Mouse (Mus musculus): ENCODE results near the gene Tor1aip1. TPM values are rescaled to one million over a fixed set of nuclear protein-coding genes. Genes with fewer than 3 reads are reported as not detected.
"Not testable (repeated sequence)": the region's sequence is repeated elsewhere in the genome, so short reads cannot be mapped to it uniquely, and the experiment has no call there.

The Tor1aip1 gene
- total RNA-seq (2021), result 10 to 100 TPM; 87.1 to 94.0 TPM
- long read RNA-seq, experiment 1, full-length matches to known transcripts, result 5 of 9 reads
- long read RNA-seq, experiment 1, partial matches to known transcripts, result 0 of 9 reads
- long read RNA-seq, experiment 1, other reads (novel, unspliced or antisense), result 4 of 9 reads
- long read RNA-seq, experiment 2, partial matches to known transcripts, result 0 of 4 reads
- long read RNA-seq, experiment 2, other reads (novel, unspliced or antisense), result 4 of 4 reads

DNA sequence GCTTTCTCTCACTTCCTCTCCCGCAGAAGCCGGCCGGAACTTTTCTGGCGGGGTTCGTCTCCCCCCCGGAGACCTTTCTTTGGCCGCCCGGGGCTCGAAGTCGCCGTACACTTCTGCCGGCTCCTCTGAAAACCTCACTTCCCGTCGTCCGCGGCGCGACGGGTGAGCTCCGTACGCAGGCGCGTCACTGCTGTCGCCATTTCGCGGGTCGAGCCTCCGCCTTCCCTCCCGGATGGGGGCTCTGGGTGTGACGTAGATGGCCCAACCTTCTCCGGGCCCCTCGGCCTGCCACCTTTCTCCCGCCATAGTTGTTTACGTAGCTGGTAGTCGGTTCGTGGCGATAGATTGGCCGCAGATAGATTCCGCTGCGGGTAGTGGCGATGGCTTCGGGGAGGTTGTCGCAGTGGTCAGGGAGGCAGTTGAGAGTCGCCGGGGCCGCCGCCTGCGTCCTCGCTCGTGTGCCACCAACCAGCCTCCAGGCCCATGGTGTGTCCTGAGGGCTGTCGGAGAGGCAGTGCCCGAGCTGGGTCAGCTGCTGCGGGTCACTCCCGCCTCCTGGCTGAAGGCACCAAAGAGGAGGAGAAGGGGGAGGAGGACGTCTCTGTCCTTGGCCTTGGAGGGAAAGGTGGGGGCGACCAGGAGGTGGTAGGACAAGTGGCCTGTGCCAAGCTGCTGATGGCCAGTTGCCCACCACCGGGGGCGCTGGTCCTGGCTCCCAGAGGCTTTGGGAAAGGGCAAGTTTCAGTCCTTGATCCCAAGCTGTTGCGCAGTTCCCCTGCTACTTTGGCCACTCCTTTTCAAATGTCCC, at the start of gene Tor1aip1:
Gene Tor1aip1 (minus strand): TSS at position 551 of the 808 bp plus-strand sequence.
- DNase-seq, result peak; percentile 99

DNA sequence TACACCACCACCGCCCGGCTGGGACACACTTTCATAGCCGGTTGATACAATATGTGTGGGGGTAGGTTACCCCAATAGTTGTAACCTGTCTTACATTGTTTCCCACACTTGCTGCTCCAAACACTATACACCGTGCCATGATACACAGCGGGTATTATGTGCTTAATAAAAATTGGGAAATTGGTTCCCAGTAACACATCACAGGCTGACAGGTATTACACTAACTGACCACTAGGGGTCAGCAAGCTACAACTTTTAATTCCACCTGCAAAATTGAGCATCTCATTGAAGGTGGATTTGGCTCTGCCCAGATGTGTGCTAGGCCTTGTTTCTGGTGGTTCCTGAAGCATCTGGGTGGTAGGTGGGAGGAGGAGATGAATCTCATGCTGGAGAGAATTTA, 49.5 kb upstream of the Tor1aip1 start:
- DNase-seq, result peak; percentile 18 to 59

DNA sequence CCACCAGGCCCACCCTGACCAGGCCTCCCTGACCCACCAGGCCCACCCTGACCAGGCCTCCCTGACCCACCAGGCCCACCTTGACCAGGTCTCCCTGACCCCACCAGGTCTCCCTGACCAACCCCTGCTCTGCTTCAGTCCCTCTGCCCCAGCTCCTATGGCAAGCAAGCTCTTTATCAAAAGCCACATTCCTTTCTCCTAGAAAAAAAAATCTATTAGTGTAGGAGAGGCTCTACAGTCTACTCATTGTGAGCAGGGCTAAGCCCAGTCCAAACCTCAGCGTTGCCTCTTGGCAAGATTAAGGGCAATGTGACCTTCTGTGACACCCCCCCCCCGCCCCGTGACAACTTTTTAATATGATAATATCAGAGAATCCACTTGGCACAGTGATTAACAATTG, 48.3 kb upstream of the Tor1aip1 start:
- DNase-seq, result no peak

DNA sequence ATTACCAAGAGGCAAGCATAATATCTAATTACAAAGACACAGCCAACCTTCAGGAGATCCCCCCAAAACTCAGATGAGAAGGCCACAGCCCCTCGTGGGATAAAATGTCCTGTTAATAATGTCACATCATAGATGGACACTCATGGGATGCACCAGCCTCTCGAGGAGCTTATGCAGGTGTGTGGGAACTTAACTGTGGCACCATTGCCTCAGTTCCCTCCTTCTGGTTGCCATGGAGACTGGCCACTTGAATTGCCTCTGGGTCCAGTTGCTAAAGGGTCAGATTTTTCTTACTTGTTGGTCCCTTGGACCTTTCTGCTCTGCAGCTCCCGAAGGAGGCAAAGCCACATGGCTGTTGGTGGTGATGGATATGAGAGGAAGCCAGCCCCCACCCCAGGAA, 41.4 kb upstream of the Tor1aip1 start:
- DNase-seq, result no peak

DNA sequence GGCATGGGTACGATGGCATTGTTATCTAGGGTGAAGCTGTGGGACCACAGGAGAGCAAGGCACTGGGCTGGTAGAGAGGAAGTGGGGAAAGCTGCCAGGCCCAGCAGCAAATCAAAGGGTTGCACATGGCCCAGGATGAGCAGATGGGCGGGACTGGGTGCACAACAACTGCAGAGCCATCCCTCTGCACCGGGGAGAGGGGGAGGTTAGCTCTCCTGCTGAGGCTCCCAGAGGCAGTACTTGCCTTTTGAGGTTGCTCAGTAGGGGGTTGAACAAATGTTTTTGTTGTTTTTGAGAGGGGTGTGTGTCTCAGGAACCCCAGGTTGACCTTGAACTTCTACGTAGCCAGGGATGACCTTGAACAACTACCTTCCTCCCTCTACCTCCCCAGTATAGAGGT, 40.2 kb upstream of the Tor1aip1 start:
- no peak for DNase-seq

DNA sequence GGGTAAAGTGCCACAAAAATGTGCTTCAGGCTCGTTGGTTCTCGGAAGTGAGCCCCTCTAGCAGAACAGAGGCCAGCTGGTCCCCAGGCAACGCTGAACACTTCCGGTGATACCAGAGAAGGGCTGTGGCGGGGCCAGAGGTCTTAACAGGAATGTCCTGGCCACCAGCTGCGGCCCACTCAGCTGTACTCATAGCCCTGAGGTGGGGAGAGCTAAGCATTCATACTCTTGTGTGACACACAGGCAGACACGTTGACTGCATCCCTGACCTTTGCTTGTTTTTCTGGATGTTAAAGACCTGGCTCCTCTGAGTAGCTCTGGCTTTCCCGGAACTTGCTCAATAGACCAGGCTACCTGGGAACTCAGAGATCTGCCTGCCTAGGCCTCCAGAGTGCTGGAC, 38.3 kb upstream of the Tor1aip1 start:
- peak in 1 of 2 experiments; percentile 12 for DNase-seq

DNA sequence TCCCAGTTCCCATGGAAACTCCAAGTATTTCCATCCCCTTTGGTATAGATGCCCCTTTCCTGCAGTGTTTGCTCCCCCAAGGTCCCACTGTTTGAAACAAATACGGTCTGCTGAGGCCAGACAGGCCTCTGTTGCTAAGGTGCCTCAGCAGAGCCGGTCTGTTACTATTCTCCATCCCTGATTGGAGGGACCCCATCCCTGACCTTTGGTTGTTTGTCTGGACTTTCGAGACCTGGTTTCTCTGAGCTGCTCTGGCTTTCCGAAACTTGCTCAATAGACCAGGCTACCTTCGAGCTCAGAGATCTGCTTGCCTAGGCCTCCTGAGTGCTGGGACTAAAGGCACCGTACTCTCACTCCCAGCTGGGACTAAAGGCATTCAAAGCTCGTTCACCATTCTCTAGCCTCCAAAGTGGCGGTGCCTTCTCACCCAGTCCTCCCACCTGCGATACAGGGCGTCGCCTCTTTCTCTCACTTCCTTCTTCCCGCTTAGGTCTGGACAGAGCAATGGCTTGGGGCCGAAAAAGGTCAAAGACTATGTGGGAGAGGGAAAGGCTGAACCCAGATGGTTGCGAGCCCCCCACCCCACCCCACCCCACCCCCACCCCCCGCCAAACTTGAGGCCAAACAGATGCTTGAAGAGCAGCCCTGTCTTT, 37.0 kb upstream of the Tor1aip1 start:
- DNase-seq, result no peak

DNA sequence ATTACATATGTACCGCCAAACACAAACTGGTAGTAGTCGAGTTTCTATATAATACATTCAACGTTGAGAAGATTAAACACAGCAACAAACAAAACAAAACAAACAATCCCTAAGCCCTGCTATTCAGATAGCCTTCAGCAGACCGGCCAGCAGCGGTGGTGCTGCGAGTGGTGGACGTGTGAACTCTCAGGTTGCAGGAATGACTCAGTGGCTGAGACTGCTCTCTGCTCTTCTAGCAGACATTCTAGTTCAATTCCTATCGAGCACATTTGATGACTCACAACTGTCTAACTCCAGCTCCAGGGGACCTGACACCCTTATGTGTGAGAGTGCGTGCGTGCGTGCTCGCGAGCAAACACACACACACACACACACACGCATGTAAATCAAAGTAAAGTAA, 33.8 kb upstream of the Tor1aip1 start:
- no peak for DNase-seq

DNA sequence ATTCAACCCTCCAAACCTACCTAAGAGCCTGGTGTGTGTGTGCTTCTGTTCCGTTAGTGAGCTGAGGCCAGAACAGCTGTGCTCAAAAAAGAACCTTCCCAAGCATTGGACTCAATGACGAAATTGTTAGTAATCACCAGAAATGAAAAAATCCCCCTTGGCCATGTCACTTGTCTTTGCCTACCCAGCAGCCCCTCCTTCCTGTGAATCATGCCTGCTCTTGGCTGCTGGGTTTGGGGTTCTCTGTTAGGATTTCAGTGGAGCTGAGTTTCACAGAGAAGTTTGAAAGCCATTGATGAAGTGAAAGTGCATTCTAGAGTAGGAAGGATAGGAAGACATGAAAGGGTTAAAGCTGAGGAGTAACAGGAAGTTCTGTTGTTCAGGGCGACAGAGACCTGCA, 29.9 kb upstream of the Tor1aip1 start:
- DNase-seq, result no peak

DNA sequence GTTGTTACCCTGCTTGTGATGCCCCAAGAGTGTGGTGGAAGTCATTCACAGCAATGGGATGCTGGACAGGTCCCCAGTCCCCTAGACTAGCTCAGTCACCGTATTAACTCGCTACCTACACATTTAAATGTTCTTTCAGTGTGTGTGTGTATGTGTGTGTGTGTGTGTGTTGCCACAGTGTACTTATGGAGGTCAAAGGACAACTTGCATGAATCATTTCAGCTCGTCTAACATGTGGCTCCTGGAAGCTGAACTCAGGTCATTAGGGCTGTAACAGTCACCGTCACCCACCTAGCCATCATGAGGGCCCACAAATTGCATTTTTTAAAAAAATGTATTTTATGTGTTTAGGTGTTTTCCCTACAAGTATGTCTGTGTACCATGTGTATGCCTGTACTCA, 25.9 kb upstream of the Tor1aip1 start:
- no peak for DNase-seq

DNA sequence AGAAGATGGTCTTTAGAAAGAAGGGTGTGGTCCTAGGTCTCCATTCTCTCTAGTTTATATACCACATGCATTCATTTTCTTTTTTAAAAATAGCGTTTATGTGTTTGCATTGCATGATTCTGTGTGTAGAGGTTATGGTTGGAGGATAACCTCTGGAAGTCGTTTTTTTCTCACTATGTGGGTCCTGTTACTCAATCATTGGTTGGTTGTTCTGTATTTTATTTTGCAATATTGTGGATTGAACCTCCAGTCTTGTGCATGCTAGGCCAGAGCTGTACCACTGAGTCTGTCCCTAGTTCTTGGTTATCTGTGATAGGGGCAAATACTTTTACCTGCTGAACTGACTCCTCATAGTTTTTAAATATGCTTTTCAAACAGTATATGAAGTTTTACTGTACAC, 21.9 kb upstream of the Tor1aip1 start:
- DNase-seq, result no peak

DNA sequence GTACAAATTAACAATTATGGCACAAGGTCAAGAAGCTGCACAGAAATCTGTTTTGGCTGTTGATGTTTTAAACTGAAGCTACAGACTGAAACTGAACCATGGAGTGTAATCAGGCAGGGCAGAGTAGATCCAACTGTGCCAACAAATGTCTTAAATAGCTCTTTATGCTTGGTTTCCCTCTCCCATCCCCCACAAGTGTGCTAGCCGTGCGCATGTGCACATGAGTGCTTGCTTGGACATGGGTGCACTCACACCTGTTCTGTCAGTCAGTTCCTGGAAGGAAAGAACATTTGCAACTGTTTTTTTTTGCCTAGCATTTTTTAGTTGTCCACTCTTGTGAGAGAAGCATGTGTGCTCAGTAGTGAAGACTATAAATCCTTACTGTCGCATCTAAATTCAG, 10.4 kb upstream of the Tor1aip1 start:
- DNase-seq, result peak in 1 of 2 experiments; percentile 30

DNA sequence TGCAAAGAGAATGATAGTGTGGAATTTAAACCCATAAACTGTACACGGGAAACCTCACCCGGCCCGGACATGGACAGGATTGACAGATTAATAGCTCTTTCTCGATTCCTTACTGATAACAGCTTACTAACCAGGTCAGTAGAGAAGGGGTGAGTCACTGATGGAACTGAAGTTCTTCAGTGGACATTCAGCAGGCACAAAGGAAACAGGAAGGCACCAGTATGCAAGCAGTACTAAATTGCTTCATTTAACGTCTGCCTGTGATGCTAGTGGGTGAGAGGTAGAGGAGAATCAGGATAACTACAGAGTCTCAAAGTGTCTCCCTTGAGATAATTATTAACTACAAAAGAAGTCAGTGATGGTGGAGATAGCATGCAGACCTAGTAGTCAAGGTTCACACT, 7.9 kb upstream of the Tor1aip1 start:
- no peak for DNase-seq

DNA sequence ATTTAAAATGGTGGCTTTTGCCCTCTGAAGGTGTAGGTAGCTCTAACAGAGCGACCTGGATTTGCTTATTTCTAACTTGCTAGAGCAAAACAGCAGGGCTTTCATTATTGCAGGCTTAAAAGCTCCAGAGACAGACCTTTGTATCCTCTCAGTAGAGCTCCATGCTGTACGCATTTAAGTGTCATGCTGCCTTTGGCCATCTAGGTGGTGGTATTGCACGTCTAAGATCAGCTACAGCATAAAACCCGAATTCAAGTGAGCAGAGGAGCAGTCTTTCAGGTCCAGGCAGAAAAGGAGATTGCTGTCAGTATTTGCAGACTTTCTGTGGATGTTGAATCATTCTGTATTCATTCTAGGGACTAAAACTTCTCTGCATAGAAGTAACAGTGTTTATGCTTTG, 6.7 kb upstream of the Tor1aip1 start:
- peak; percentile 50 to 69 for DNase-seq

DNA sequence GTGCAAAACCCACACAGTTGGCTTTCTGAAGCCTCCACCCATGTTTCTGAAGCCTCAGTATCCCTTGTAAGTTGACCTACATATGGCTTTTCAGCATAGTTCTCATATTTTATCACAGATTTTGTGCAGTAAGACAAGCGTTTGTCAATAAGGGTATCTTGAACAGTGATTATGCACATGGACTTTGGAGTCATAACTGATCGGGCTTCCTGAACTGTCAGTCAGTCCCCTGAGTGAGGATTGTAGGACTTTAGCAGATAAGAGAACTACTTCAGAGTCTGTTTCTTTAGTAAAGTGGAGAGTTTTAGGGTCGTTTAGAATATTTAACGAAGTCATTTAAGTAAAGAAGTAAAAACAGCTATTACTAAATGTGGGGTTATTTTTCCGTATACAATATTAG, 6.2 kb upstream of the Tor1aip1 start:
- DNase-seq, result no peak

DNA sequence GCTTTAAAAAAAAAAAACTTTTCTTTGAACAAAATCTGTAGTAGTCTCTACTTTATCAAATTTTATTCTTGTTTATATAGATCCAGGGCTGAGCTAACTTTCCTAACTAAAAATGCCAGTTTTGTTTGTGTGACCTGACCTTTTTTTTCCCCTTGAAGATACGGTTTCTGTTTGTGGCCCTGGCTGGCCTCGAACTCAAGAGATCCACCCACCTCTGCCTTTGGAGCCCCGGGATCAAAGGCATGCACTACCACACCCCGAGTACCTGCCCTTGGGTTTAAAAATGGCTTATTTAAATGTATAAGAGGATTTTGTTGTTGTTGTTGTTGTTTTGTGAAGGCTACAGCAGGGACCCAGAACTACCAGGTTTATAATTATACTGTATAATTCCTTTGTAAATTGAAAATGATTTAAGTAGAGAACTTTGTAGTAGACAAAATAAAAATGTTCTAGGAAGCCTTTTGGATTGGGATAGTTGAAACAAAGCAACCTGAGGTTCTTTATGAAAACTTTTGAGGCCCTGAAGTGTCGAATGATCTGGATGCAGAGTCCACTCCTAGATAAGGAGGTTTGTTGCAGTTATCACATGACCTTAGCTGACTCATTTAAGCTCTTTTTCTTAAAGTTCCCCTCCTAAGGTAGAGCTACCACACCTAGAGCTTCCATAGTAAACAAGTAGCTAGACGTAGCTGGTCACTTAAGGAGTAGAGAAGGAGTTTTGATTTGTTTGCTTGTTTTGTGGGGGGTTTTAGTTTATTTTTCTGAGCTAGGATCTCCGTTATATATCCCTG, 5.4 kb upstream of the Tor1aip1 start:
- no peak for DNase-seq

DNA sequence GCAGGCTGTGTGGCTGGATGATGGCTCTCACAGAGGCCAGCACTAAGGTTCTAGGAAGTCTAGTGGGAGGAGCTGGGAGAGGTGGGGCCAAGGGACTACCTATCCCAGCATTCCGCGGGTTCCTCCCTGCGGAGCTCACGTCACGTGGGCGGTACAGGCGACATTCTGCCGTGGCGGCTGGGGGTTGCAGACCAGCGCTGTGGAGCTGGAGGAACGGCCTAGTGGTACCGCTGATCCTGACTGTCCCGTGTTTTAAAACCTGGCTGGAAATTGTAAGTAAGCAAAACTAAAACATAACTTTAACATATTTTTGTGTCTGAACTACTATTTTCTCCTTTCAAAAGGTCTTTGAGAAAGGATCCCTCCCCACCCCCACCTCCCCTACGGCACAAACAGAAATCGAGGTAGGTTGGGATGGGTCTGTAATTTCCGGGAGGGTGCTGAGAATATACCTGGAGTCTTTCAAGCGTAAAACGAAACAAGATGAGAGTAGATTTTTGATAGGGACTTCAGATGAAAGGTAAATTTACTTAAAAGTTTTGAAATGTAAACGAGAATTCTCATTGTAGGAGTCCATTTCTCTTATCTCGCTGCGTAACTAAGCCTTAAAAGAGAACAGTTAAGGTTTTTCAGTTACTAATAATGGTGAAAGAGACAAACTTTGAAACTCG, 4.6 kb upstream of the Tor1aip1 start:
- DNase-seq, result peak; percentile 95 to 96

DNA sequence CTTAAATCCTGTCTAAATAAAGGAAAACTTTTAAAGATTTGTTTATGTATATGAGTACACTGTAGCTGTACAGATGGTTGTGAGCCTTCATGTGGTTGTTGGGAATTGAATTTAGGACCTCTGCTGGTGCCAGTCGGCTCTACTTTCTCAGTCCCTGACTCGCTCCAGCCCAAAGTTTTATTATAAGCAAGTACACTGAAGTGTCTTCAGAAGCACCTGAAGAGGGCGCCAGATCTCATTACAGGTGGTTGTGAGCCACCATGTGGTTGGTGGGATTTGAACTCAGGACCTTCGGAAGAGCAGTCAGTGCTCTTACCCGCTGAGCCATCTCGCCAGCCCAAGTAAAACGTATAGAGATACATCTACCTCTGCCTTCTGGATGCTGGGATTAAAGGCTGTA, 3.7 kb upstream of the Tor1aip1 start:
- not testable (repeated sequence) for DNase-seq

DNA sequence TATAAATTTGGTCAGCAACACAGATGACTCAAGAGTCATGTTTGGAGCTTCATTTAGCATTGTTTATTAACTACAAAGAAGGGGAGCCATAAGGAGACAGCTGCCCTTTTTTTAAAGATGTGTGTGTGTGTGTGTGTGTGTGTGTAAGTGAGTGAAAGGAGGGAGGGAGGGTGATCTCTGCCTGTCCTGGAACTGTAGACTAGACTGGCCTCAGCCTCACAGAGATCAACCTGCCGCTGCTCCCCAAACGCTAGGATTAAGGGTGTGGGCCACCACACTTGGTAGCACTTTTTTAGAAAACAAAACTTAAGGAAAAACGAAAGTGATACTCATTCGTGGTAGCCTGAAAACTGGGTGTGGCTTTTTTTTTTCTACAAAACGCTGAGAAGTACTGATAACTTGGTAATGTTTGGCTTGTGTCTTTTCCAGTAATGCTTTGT, 884 bp upstream of the Tor1aip1 start:
- DNase-seq, result peak; percentile 62 to 76

DNA sequence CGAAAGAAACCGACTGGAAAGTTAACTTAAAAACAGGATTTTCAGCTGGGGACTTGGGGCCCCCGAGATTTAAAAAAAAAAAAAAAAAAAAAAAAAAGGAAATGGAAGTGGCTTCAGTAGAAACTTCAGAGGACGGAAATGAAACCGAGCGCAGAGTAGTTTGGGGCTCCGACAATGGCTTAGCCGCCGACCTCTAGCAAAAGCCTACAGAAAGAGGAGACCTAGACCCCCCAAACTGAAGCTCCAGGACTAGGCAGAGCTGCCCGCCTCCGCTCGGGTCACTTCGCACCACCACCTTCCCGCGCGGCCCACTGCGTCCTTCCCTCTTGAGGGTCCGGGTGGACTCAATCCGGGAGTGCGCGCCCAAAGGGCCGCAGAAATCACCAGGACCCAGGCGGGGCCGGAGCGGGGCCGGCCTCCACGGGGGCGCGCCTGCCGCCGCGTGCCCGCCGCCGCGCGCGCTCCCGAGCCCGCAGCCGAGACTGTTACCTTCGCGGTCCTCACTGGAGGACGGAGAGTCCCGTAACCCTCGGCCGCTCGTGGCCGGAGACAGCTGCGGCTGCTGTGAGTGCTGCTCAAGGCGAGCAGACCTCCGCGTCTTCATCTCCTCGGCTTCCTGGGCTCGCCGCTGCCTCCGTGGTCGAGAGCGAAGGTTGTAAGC, 881 bp downstream of the Tor1aip1 start, which contains the start of gene Tor1aip2:
Gene Tor1aip2 (plus strand): TSS at position 135 of the 661 bp plus-strand sequence.
- peak in 1 of 2 experiments; percentile 80 for DNase-seq

DNA sequence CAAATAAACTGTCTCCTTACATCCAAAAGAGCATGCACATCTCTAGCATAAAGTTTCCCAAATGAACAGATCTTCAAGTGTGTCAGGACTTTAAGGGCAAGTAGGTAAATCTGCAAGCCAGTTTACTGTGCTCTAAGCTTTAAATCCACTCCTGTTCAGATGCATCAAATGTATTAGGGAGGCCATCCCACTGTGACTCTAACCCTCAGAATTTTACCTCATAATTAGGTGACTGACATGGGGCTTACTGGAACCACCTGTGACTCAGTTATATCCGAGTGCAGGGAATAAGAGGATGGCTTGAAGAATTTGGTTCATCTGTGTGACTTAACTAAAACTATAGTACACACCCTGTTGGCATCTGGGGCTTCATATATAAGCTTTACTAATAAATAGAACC, 1.6 kb downstream of the Tor1aip1 start:
- DNase-seq, result no peak

All from heart, adult 18-20 months (tissue).